Mouse (Mus musculus) stomach, postnatal 0 days (tissue): ENCODE results near the gene Tle1. TPM values are rescaled to one million over a fixed set of nuclear protein-coding genes. Genes with fewer than 3 reads are reported as not detected.

ENCODE experiments used
- ATAC-seq: fragments of 200-750 bp; cut with Nextera tagmentation; 2 replicates; pipeline ENCODE4 v1.8.0; 2017; ENCODE audit not compliant: low FRiP score, low TSS enrichment
- DNase-seq: peaks from one replicate; pipeline ENCODE4 v3.0.0-alpha.2; 2016; ENCODE audit warnings: low spot score
- H3K27ac ChIP-seq: fragments of 300-500 bp; sonication (generic); replicated peaks from 2 replicates; pipeline ENCODE4 v1.5.1; 2014; ENCODE audit warnings: mild to moderate bottlenecking, control low read depth
- H3K27me3 ChIP-seq: fragments of 300-500 bp; sonication (generic); 2 replicates; pipeline ENCODE4 v1.6.1; 2014; ENCODE audit warnings: low read length; ENCODE audit not compliant: control insufficient read depth, insufficient read depth
- H3K36me3 ChIP-seq: fragments of 300-500 bp; sonication (generic); 2 replicates; pipeline ENCODE4 v1.6.1; 2014; ENCODE audit warnings: low read length, mixed read lengths; ENCODE audit not compliant: control insufficient read depth, insufficient read depth
- H3K4me1 ChIP-seq: fragments of 300-500 bp; sonication (generic); replicated peaks from 2 replicates; pipeline ENCODE4 v1.6.1; 2014; ENCODE audit warnings: antibody characterized with exemption; ENCODE audit not compliant: control insufficient read depth, insufficient read depth
- H3K4me2 ChIP-seq: fragments of 300-500 bp; sonication (generic); replicated peaks from 2 replicates; pipeline ENCODE4 v1.6.1; 2014; ENCODE audit warnings: low read depth, mild to moderate bottlenecking, control low read depth, moderate library complexity
- H3K4me3 ChIP-seq: fragments of 300-500 bp; sonication (generic); 2 replicates; pipeline ENCODE4 v1.5.1; 2014; ENCODE audit warnings: low read depth, low read length, control low read depth
- H3K9ac ChIP-seq: fragments of 300-500 bp; sonication (generic); 2 replicates; pipeline ENCODE4 v1.6.1; 2014; ENCODE audit warnings: mild to moderate bottlenecking, low read length, control low read depth, mixed read lengths
- H3K9me3 ChIP-seq: fragments of 300-500 bp; sonication (generic); 2 replicates; pipeline ENCODE4 v1.6.1; 2016; ENCODE audit warnings: low read length; ENCODE audit not compliant: control insufficient read depth
- CTCF ChIP-seq: IDR thresholded peaks from 2 replicates; pipeline ENCODE4 v1.5.1; 2016; ENCODE audit warnings: antibody characterized with exemption, low read depth, mild to moderate bottlenecking, moderate library complexity
- EP300 ChIP-seq: optimal IDR thresholded peaks from 2 replicates; pipeline ENCODE3; 2016; ENCODE audit warnings: antibody characterized with exemption
- WGBS: fragments of 180-500 bp; shearing (Covaris S2); extraction: QIAGEN DNeasy Blood & Tissue Kit; methylation state at CpG from one replicate; pipeline ENCODE4 v1.1.7; 2014; 5-methylcytosine and 5-hydroxymethylcytosine counted together
- polyA plus RNA-seq: library from polyadenylated mRNA; unstranded; fragments of >200 nt; fragmentation: Nextera tagmentation; extraction: Ambion mirVana; gene quantifications from 2 replicates; pipeline ENCODE4 v1.2.1, GENCODE M21; 2015

The Tle1 gene
- polyA plus RNA-seq, 1 experiment from 2014 or later = 10.0 TPM

DNA sequence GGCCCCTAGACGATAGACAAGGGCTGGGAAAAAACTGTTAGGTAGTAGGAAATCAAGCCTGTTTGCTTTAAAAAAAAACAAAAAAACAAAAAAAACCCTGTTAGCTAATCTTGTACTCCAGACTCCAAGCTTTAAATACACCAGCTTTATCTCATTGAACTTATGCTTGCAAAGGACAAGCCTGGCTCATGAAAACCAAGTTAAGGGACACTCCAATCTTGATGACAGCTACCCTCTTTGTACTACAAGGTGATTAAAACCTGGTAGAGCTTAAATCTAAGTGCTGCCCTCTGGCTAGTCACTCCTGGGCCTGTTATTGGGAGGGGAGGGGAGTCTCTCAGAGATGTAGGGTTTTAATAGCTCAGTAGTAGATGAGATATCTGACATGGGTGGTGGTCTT lies 7.4 kb downstream of the Tle1 start:
- WGBS = 62% methylated on average over 1 of the region's 1 CpGs
- no peak overlapping the region for H3K4me3 ChIP-seq
- H3K36me3 ChIP-seq = no peaks in the 10 kb centered on the region
- no peak for ATAC-seq
- TF ChIP-seq CTCF = no peak
- no peak for TF ChIP-seq EP300
- no peak for DNase-seq
- H3K9ac ChIP-seq = no peak overlapping the region
- H3K4me1 ChIP-seq = peaks cover 3% of the 10 kb centered on the region; the same call in 1 of the 2 replicates
- no peak overlapping the region for H3K27ac ChIP-seq
- no peaks in the 10 kb centered on the region for H3K9me3 ChIP-seq
- H3K27me3 ChIP-seq = no peaks in the 10 kb centered on the region
- H3K4me2 ChIP-seq = no peak overlapping the region

DNA sequence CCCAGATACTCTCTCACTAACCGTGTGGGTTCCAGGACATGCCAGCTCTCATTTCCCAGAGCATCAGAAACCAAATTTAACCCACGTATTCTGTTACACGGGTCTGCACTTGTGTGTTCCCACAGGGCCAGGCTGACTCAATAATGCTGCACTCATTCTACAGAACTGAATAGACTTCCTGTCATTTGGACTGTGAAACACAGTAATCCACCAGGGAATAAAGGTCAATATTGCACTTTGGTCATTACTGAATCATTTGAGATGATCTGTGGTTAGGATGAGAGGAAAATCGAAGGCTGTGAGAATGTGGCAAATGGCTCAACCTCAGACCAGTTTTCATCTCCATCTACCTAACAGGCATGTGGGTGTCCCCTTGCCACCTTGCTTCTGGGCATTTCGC lies 16.2 kb downstream of the Tle1 start:
- Histone ChIP-seq H3K4me3 (no peak overlapping the region), H3K27ac (no peak overlapping the region), H3K27me3 (no peaks in the 10 kb centered on the region), H3K9ac (no peak overlapping the region), H3K4me1 (no peaks in the 10 kb centered on the region), H3K36me3 (no peaks in the 10 kb centered on the region; the same call in 1 of the 2 replicates), H3K9me3 (no peaks in the 10 kb centered on the region), H3K4me2 (no peak overlapping the region)
- TF ChIP-seq CTCF = no peak
- TF ChIP-seq EP300 = no peak
- ATAC-seq (no peak), DNase-seq (no peak)
- 69% methylated on average over 5 of the region's 5 CpGs for WGBS

DNA sequence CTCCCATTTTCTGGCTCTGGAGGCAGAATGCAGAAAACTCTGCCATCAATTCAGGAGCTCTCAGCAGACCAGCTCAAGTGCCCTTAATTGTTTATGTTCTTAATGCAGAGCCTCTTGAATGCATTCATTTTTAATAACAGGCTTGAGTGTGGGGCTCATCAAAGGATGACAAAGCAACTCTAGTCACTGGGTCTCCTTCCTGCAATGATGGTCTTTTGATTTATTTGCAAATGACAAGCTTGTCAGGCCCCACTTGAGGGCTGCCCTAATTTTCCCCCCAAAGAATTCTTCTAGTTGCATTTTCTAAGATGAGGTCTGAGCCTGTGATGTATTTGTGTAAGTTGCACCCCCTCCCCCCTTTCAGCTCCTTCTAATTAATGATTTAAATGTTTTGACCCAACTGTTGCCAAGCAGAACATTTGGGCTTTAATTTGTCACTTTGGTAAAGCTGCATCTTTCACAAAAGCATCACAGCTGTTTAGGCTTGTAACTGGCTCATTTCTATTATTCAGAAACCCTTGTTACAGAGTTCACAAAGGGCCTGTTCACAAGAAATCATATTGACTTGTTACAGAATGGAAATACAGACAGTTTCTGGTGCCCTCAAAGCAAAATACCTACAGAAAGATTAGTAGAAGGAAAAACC lies 18.3 kb downstream of the Tle1 start:
- Histone ChIP-seq H3K4me3 (no peak overlapping the region), H3K27ac (no peak overlapping the region), H3K36me3 (no peaks in the 10 kb centered on the region; the same call in 1 of the 2 replicates), H3K9ac (no peak overlapping the region), H3K4me1 (no peaks in the 10 kb centered on the region), H3K9me3 (no peaks in the 10 kb centered on the region), H3K27me3 (no peaks in the 10 kb centered on the region), H3K4me2 (no peak overlapping the region)
- DNase-seq = no peak
- TF ChIP-seq EP300 (no peak), CTCF (no peak)
- no peak for ATAC-seq

DNA sequence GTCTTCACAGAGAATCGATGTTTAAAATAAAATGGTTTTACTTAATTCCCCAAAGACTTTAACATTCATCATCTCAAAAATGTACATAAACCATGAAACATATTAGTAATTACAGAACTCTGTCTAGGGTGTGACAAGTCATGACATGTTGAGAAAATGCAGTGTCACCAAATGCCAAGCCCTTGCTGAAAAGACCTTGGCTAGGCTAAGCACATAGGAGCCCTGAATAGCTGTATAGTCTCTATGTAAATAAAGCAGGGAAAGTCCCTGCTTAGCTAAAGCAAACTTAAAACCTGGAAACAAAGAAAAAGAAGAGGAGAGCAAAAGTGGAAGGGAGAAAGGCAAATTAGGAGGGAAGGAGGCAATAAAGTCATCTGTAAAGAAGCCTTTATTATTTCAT lies 24.8 kb downstream of the Tle1 start:
- Histone ChIP-seq H3K36me3 (no peaks in the 10 kb centered on the region), H3K27ac (no peak overlapping the region), H3K4me1 (no peaks in the 10 kb centered on the region), H3K4me2 (no peak overlapping the region), H3K9ac (no peak overlapping the region), H3K9me3 (no peaks in the 10 kb centered on the region), H3K4me3 (no peak overlapping the region), H3K27me3 (no peaks in the 10 kb centered on the region)
- WGBS = 38% methylated on average over 1 of the region's 1 CpGs
- ATAC-seq = 0 out of 2 replicates have a peak, but pooled peaks have one; percentile 40
- DNase-seq = no peak
- TF ChIP-seq CTCF = no peak
- no peak for TF ChIP-seq EP300

DNA sequence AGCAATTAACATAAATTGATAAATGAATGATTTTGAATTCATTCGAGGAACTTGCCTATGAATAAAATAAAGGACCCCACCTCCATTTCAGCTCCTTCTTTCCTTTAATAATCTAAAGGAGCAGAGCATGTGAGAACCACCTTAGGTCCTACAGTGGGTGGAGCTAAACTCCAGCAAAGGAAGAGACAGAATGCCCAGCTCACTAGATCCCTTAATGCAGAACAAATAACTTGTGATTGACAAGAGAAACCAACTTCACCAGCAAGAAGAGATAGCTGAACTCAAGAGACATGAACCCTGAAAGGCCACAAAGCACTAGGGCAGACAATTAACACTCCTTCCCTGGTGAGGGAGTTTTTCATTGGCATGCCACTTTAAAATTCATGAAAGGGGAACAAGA lies 32.5 kb downstream of the Tle1 start:
- Histone ChIP-seq H3K9me3 (no peaks in the 10 kb centered on the region), H3K27me3 (no peaks in the 10 kb centered on the region), H3K36me3 (peaks cover 7% of the 10 kb centered on the region; the same call in 1 of the 2 replicates), H3K4me3 (no peak overlapping the region), H3K9ac (no peak overlapping the region), H3K4me1 (no peaks in the 10 kb centered on the region), H3K27ac (no peak overlapping the region), H3K4me2 (no peak overlapping the region)
- ATAC-seq (no peak), DNase-seq (no peak)
- WGBS = 44% methylated on average over 1 of the region's 1 CpGs
- TF ChIP-seq EP300 (no peak), CTCF (no peak)

DNA sequence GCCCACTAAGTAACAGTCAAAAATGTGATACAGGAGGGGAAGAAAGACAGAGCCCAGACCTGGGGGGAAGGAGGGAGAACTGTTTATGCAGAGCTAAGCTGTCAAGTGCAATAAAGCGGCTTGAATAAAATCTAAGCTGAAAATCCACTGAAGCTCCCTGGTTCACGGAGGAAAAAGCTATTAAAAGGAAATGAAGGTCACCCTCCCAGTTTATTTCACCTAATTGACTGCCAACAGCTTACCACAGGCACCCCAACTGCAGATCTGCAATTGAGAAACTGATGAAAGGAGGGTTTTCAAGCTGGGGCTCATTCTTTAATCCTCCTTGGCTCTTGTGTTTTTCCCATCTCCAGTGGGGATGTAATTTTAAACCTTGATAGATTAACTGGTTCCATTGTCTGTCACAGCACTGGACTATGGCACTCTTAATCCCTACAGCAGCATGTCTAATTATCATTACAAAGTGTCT lies 32.9 kb downstream of the Tle1 start:
- TF ChIP-seq CTCF = no peak
- no peak for TF ChIP-seq EP300
- H3K27ac ChIP-seq = no peak overlapping the region
- DNase-seq (no peak), ATAC-seq (no peak)
- no peaks in the 10 kb centered on the region for H3K27me3 ChIP-seq
- no peak overlapping the region for H3K9ac ChIP-seq
- no peak overlapping the region for H3K4me3 ChIP-seq
- peaks cover 7% of the 10 kb centered on the region; the same call in 1 of the 2 replicates for H3K36me3 ChIP-seq
- H3K4me1 ChIP-seq = no peaks in the 10 kb centered on the region
- WGBS = 37% methylated on average over 2 of the region's 2 CpGs
- no peaks in the 10 kb centered on the region for H3K9me3 ChIP-seq
- no peak overlapping the region for H3K4me2 ChIP-seq
